Mouse (Mus musculus) kidney, postnatal 36 days (tissue): ENCODE measurements around the gene Pdzph1.

Source experiments
- DNase-seq, 2 experiments: peaks; one replicate each; pipeline ENCODE4 v3.0.0; 2021 to 2022; ENCODE audit warnings: mixed read lengths in 2 of 2

Pdzph1 gene

GRCm38 (mm10) chr17:58991275-58991674 is at the start of gene Pdzph1:
Gene Pdzph1, minus strand, starts transcription at chr17:58991375.
- DNase-seq, result no peak

- peak; percentile 18 to 59 for DNase-seq
Measured at GRCm38 (mm10) chr17:59039754-59040153, 48.6 kb upstream of the Pdzph1 start.

GRCm38 (mm10) chr17:59033445-59033844 is 42.3 kb upstream of the Pdzph1 start:
- no peak for DNase-seq

GRCm38 (mm10) chr17:59026336-59026735 is 35.2 kb upstream of the Pdzph1 start:
- DNase-seq, result no peak

- DNase-seq, result no peak
Measured at GRCm38 (mm10) chr17:59024502-59024901, 33.3 kb upstream of the Pdzph1 start.

GRCm38 (mm10) chr17:59023971-59024370 is 32.8 kb upstream of the Pdzph1 start:
- DNase-seq, result peak; percentile 26 to 36

- no peak for DNase-seq
Measured at GRCm38 (mm10) chr17:59018666-59019065, 27.5 kb upstream of the Pdzph1 start.

- DNase-seq, result peak; percentile 84 to 91
Measured at GRCm38 (mm10) chr17:59013091-59013459, 21.9 kb upstream of the Pdzph1 start, which contains the start of gene Nudt12. Gene Nudt12, minus strand, starts transcription at chr17:59013372.

- peak; percentile 55 to 59 for DNase-seq
Measured at GRCm38 (mm10) chr17:59012421-59013090, 21.4 kb upstream of the Pdzph1 start.

GRCm38 (mm10) chr17:59011546-59012307 is 20.6 kb upstream of the Pdzph1 start:
- DNase-seq, result peak in 1 of 2 experiments; percentile 24

- DNase-seq, result no peak
Measured at GRCm38 (mm10) chr17:58973237-58973636, 17.9 kb downstream of the Pdzph1 start.

GRCm38 (mm10) chr17:58959905-58960304 is 31.3 kb downstream of the Pdzph1 start:
- peak; percentile 29 to 72 for DNase-seq

- DNase-seq, result no peak
Measured at GRCm38 (mm10) chr17:58957055-58957454, 34.1 kb downstream of the Pdzph1 start.

GRCm38 (mm10) chr17:58943015-58943822 is 48.0 kb downstream of the Pdzph1 start:
- DNase-seq, result no peak

GRCm38 (mm10) chr17:58938598-58938997 is 52.6 kb downstream of the Pdzph1 start:
- DNase-seq, result no peak

GRCm38 (mm10) chr17:58937533-58937932 is 53.6 kb downstream of the Pdzph1 start:
- no peak for DNase-seq

- no peak for DNase-seq
Measured at GRCm38 (mm10) chr17:58932983-58933280, 58.2 kb downstream of the Pdzph1 start.

- no peak for DNase-seq
Measured at GRCm38 (mm10) chr17:58932279-58932982, 58.7 kb downstream of the Pdzph1 start.

- no peak for DNase-seq
Measured at GRCm38 (mm10) chr17:58924754-58925546, 66.2 kb downstream of the Pdzph1 start.

GRCm38 (mm10) chr17:58923901-58924476 is 67.2 kb downstream of the Pdzph1 start:
- no peak for DNase-seq

- DNase-seq, result no peak
Measured at GRCm38 (mm10) chr17:58923316-58923866, 67.8 kb downstream of the Pdzph1 start.
